ENCODE assay signal across 15 mouse cellular contexts in genomic region chrX:73468330-73468729, GRCm38 (mm10). TPM values are rescaled to one million over a fixed set of nuclear protein-coding genes. Genes with fewer than 3 reads are reported as not detected.
DNase-seq lines count a peak whose midpoint lies in the region; ATAC-seq and TF ChIP-seq lines count a peak whose summit lies in the region.
"Had no signal": no experiment of that assay in that cellular context is flagged by ENCODE, and none has a peak within 500 bp of the region (broad histone marks: within the 10 kb centered on the region; RNA-seq: fewer than 3 reads in every experiment).

No protein-coding gene starts in this region.

- 43% methylated on average over 3 of the region's 3 CpGs for WGBS in heart, embryonic 11.5 days (ENCODE audit: insufficient replicate concordance)
- WGBS in liver, embryonic 13.5 days (ENCODE audit: insufficient replicate concordance), result 58% methylated on average over 3 of the region's 3 CpGs
- 76% methylated on average over 3 of the region's 3 CpGs for WGBS in liver, embryonic 11.5 days

- no peak overlapping the region for H3K4me3 ChIP-seq in heart, embryonic 11.5 days (ENCODE audit: low read depth, low read length)
- H3K4me3 ChIP-seq in liver, embryonic 13.5 days (replicated peaks), result no peak overlapping the region
- no peak overlapping the region for H3K4me3 ChIP-seq in liver, embryonic 11.5 days (ENCODE audit: low read depth, low read length)
- H3K4me3 ChIP-seq in embryonic fibroblast, embryonic 13.5 days (ENCODE audit: insufficient read depth, low read length), result no peak overlapping the region
- H3K4me3 ChIP-seq in myocyte, result no peak overlapping the region
- H3K4me3 ChIP-seq: midbrain, embryonic 12.5 days; neural tube, embryonic 12.5 days had no signal

- no peak for TF ChIP-seq POLR2A in embryonic fibroblast, embryonic 13.5 days (IDR thresholded peaks at IDR 0.05; ENCODE audit: low read depth, low read length)
- TF ChIP-seq POLR2A in myocyte (IDR thresholded peaks at IDR 0.05; ENCODE audit: insufficient read length, low read depth), result no peak

- H3K79me2 ChIP-seq in myocyte (ENCODE audit: control insufficient read depth, insufficient read depth), result no peaks in the 10 kb centered on the region

- H3K9me3 ChIP-seq in heart, embryonic 11.5 days (replicated peaks; ENCODE audit: control insufficient read depth, low read length), result no peaks in the 10 kb centered on the region
- H3K9me3 ChIP-seq in liver, embryonic 13.5 days (replicated peaks), result no peaks in the 10 kb centered on the region
- H3K9me3 ChIP-seq in liver, embryonic 11.5 days (ENCODE audit: control insufficient read depth, low read length), result no peaks in the 10 kb centered on the region
- H3K9me3 ChIP-seq: midbrain, embryonic 12.5 days; neural tube, embryonic 12.5 days had no signal

- H3K4me2 ChIP-seq in heart, embryonic 11.5 days, result no peak overlapping the region
- H3K4me2 ChIP-seq in liver, embryonic 13.5 days, result no peak overlapping the region
- no peak overlapping the region for H3K4me2 ChIP-seq in liver, embryonic 11.5 days
- peak overlapping the region; percentile 74 for H3K4me2 ChIP-seq in myocyte (ENCODE audit: low read depth)
- H3K4me2 ChIP-seq: midbrain, embryonic 12.5 days; neural tube, embryonic 12.5 days had no signal

- H3K4me1 ChIP-seq in heart, embryonic 11.5 days (ENCODE audit: control insufficient read depth, insufficient read depth, low read length), result no peaks in the 10 kb centered on the region
- no peaks in the 10 kb centered on the region; the same call in 1 of the 2 replicates for H3K4me1 ChIP-seq in liver, embryonic 13.5 days (replicated peaks)
- no peaks in the 10 kb centered on the region for H3K4me1 ChIP-seq in liver, embryonic 11.5 days (replicated peaks; ENCODE audit: control insufficient read depth, insufficient read depth, low read length)
- peaks cover 29% of the 10 kb centered on the region for H3K4me1 ChIP-seq in embryonic fibroblast, embryonic 13.5 days (ENCODE audit: control insufficient read depth, insufficient read depth, low read length)
- H3K4me1 ChIP-seq: midbrain, embryonic 12.5 days; neural tube, embryonic 12.5 days had no signal

- no peak for TF ChIP-seq CTCF in embryonic fibroblast, embryonic 13.5 days (IDR thresholded peaks at IDR 0.05; ENCODE audit: borderline replicate concordance, insufficient read depth, low read length)

- no peak for ATAC-seq in heart, embryonic 11.5 days (replicated peaks; ENCODE audit: insufficient number of reproducible peaks, low FRiP score, low TSS enrichment)
- no peak for ATAC-seq in liver, embryonic 13.5 days (ENCODE audit: low read depth)
- ATAC-seq in liver, embryonic 11.5 days (replicated peaks; ENCODE audit: low FRiP score), result no peak
- ATAC-seq: Patski had no signal

- no peak for DNase-seq in heart, adult 8-10 months (ENCODE audit: low spot score)
- no peak for DNase-seq in liver, embryonic 13.5 days
- DNase-seq in liver, embryonic 11.5 days (ENCODE audit: low spot score), result no peak
- DNase-seq in cerebellum, adult 8-10 months, result no peak
- no peak for DNase-seq in frontal cortex, postnatal 25 days (ENCODE audit: low spot score in 2 of 2)
- DNase-seq: cerebellum, adult 2 months had no signal

- no peak overlapping the region for H3ac ChIP-seq in myocyte (ENCODE audit: control insufficient read depth, insufficient read length)

- peak overlapping the region; percentile 41; the same call in 1 of the 2 replicates for H3K27ac ChIP-seq in heart, embryonic 11.5 days (ENCODE audit: low read depth, low read length)
- peak overlapping the region; percentile 5; the same call in 1 of the 2 replicates for H3K27ac ChIP-seq in liver, embryonic 13.5 days
- no peak overlapping the region for H3K27ac ChIP-seq in liver, embryonic 11.5 days (ENCODE audit: low read depth, low read length)
- H3K27ac ChIP-seq in embryonic fibroblast, embryonic 13.5 days (ENCODE audit: insufficient read depth, low read length), result peak overlapping the region; percentile 100
- H3K27ac ChIP-seq: midbrain, embryonic 12.5 days; neural tube, embryonic 12.5 days had no signal

- H3K27me3 ChIP-seq in heart, embryonic 11.5 days (ENCODE audit: control insufficient read depth, insufficient read depth, low read length), result peaks cover 9% of the 10 kb centered on the region
- H3K27me3 ChIP-seq in liver, embryonic 13.5 days, result peaks cover 3% of the 10 kb centered on the region; the same call in 1 of the 2 replicates
- peaks cover 6% of the 10 kb centered on the region for H3K27me3 ChIP-seq in liver, embryonic 11.5 days (replicated peaks; ENCODE audit: control insufficient read depth, insufficient read depth, low read length)
- no peaks in the 10 kb centered on the region for H3K27me3 ChIP-seq in myocyte (ENCODE audit: control insufficient read depth, insufficient read depth, insufficient read length)
- H3K27me3 ChIP-seq: neural tube, embryonic 12.5 days; Patski had no signal

- H3K9ac ChIP-seq in heart, embryonic 11.5 days (ENCODE audit: low read depth, low read length), result no peak overlapping the region
- H3K9ac ChIP-seq in liver, embryonic 13.5 days, result no peak overlapping the region
- no peak overlapping the region for H3K9ac ChIP-seq in liver, embryonic 11.5 days (ENCODE audit: low read depth, low read length)
- H3K9ac ChIP-seq: midbrain, embryonic 12.5 days; neural tube, embryonic 12.5 days had no signal

- no peaks in the 10 kb centered on the region for H3K36me3 ChIP-seq in heart, embryonic 11.5 days (ENCODE audit: control insufficient read depth, insufficient read depth, low read length)
- H3K36me3 ChIP-seq in liver, embryonic 13.5 days, result no peaks in the 10 kb centered on the region
- H3K36me3 ChIP-seq in liver, embryonic 11.5 days (ENCODE audit: control insufficient read depth, insufficient read depth, low read length), result no peaks in the 10 kb centered on the region
- H3K36me3 ChIP-seq in myocyte (ENCODE audit: control insufficient read depth, insufficient read depth), result no peaks in the 10 kb centered on the region
- H3K36me3 ChIP-seq: midbrain, embryonic 12.5 days; neural tube, embryonic 12.5 days had no signal

TF ChIP-seq in myocyte, 11 proteins besides CTCF, POLR2A, EP300 and RAD21:
- no peak for TF ChIP-seq TCF3 (IDR thresholded peaks at IDR 0.05; ENCODE audit: insufficient read length, low read depth)
- no peak for TF ChIP-seq REST (IDR thresholded peaks at IDR 0.05; ENCODE audit: insufficient read depth, insufficient read length)
- TF ChIP-seq E2F4 (IDR thresholded peaks at IDR 0.05; ENCODE audit: insufficient read depth), result no peak

RNA-seq across cellular contexts. Expression of gene Haus7, which starts 9.5 kb away (rescaled TPM):
- polyA plus RNA-seq in heart, embryonic 11.5 days (2014; fragmentation: Nextera tagmentation; extraction: Ambion mirVana), result 72.7 and 82.8 TPM in 2 replicates
- total RNA-seq in heart, adult 8-10 months (2022), result 1 to 10 TPM; 5.0 to 6.3 (median 5.4) TPM
- polyA plus RNA-seq in liver, embryonic 13.5 days (2015; fragmentation: Nextera tagmentation; extraction: Ambion mirVana), result 50.6 and 51.9 TPM in 2 replicates
- polyA plus RNA-seq in liver, embryonic 11.5 days (2014; fragmentation: Nextera tagmentation; extraction: Ambion mirVana), result 66.2 and 67.8 TPM in 2 replicates
- polyA plus RNA-seq in embryonic fibroblast, embryonic 13.5 days (2011; ENCODE audit: insufficient read length, low read depth, missing spikeins), result 25.2 and 33.5 TPM in 2 replicates
- 32.6 TPM for polyA plus RNA-seq in myocyte (2012; fragmentation: generic; extraction: Trizol)

RNA-seq across cellular contexts. Expression of gene Bgn, which starts 15.1 kb away (rescaled TPM):
- 59.2 and 68.0 TPM in 2 replicates for polyA plus RNA-seq in heart, embryonic 11.5 days (2014; fragmentation: Nextera tagmentation; extraction: Ambion mirVana)
- 100 to 1,000 TPM; 152 to 198 (median 182) TPM for total RNA-seq in heart, adult 8-10 months (2022)
- polyA plus RNA-seq in liver, embryonic 13.5 days (2015; fragmentation: Nextera tagmentation; extraction: Ambion mirVana), result 7.1 and 10.6 TPM in 2 replicates
- polyA plus RNA-seq in liver, embryonic 11.5 days (2014; fragmentation: Nextera tagmentation; extraction: Ambion mirVana), result 21.5 and 22.9 TPM in 2 replicates
- 6,335 and 6,763 TPM in 2 replicates for polyA plus RNA-seq in embryonic fibroblast, embryonic 13.5 days (2011; ENCODE audit: insufficient read length, low read depth, missing spikeins)
- 1,139 TPM for polyA plus RNA-seq in myocyte (2012; fragmentation: generic; extraction: Trizol)

RNA-seq across cellular contexts. Expression of gene Trex2, which starts 33.2 kb away (rescaled TPM):
- polyA plus RNA-seq in heart, embryonic 11.5 days (2014; fragmentation: Nextera tagmentation; extraction: Ambion mirVana), result not detected in 2 replicates
- not detected for total RNA-seq in heart, adult 8-10 months (2022)
- not detected in 2 replicates for polyA plus RNA-seq in liver, embryonic 13.5 days (2015; fragmentation: Nextera tagmentation; extraction: Ambion mirVana)
- not detected in 2 replicates for polyA plus RNA-seq in liver, embryonic 11.5 days (2014; fragmentation: Nextera tagmentation; extraction: Ambion mirVana)
- not detected in 2 replicates for polyA plus RNA-seq in embryonic fibroblast, embryonic 13.5 days (2011; ENCODE audit: insufficient read length, low read depth, missing spikeins)
- polyA plus RNA-seq in myocyte (2012; fragmentation: generic; extraction: Trizol), result not detected
- total RNA-seq: adrenal gland, postnatal 4 days; gastrocnemius, postnatal 25 days; left cerebral cortex, postnatal 10 days had no signal
- polyA plus RNA-seq: cerebellum, adult 2 months; midbrain, embryonic 12.5 days; neural tube, embryonic 12.5 days; Patski had no signal

RNA-seq across cellular contexts. Expression of gene Atp2b3, which starts 34.6 kb away (rescaled TPM):
- polyA plus RNA-seq in heart, embryonic 11.5 days (2014; fragmentation: Nextera tagmentation; extraction: Ambion mirVana), result 0.10 and 0.25 TPM in 2 replicates
- total RNA-seq in heart, adult 8-10 months (2022), result under 1 TPM; 0.16 to 0.53 (median 0.21) TPM
- polyA plus RNA-seq in liver, embryonic 13.5 days (2015; fragmentation: Nextera tagmentation; extraction: Ambion mirVana), result 0.03 TPM in 2 replicates
- polyA plus RNA-seq in liver, embryonic 11.5 days (2014; fragmentation: Nextera tagmentation; extraction: Ambion mirVana), result 0.09 and 0.10 TPM in 2 replicates
- polyA plus RNA-seq in embryonic fibroblast, embryonic 13.5 days (2011; ENCODE audit: insufficient read length, low read depth, missing spikeins), result not detected in 2 replicates
- 0.07 TPM for polyA plus RNA-seq in myocyte (2012; fragmentation: generic; extraction: Trizol)

RNA-seq across cellular contexts. Expression of gene Zfp92, which starts 57.4 kb away (rescaled TPM):
- polyA plus RNA-seq in heart, embryonic 11.5 days (2014; fragmentation: Nextera tagmentation; extraction: Ambion mirVana), result 0.04 TPM in 1 of 2 replicates, not detected in the other
- total RNA-seq in heart, adult 8-10 months (2022), result not detected
- not detected in 2 replicates for polyA plus RNA-seq in liver, embryonic 13.5 days (2015; fragmentation: Nextera tagmentation; extraction: Ambion mirVana)
- polyA plus RNA-seq in liver, embryonic 11.5 days (2014; fragmentation: Nextera tagmentation; extraction: Ambion mirVana), result 0.06 TPM in 1 of 2 replicates, not detected in the other
- not detected in 2 replicates for polyA plus RNA-seq in embryonic fibroblast, embryonic 13.5 days (2011; ENCODE audit: insufficient read length, low read depth, missing spikeins)
- not detected for polyA plus RNA-seq in myocyte (2012; fragmentation: generic; extraction: Trizol)

Comparison
In these comparisons a context has a peak if more than half of its experiments do, and no peak if none do; other contexts are left out.
1. RNA of gene Bgn, which starts 15.1 kb away (polyA plus RNA-seq): 6,335 to 6,763 TPM in embryonic fibroblast, embryonic 13.5 days and 1,139 TPM in myocyte (single experiment); 59.2 to 68.0 TPM in heart, embryonic 11.5 days, 21.5 to 22.9 TPM in liver, embryonic 11.5 days and 7.1 to 10.6 TPM in liver, embryonic 13.5 days; every median in the first group is over 10 times any median in the second.